Mouse (Mus musculus) embryonic stem cell, embryonic (primary cell): ENCODE measurements around the gene Ing4.

ENCODE experiments used
- CTCF ChIA-PET, 4 experiments: fragments of 300-600 bp in 2 of 4; fragments of 350-600 bp in 2 of 4; sonication (Branson Sonifier 250); formaldehyde crosslinking; loops; one replicate each; lab custom pipeline; 2022; ENCODE audit warnings: inconsistent platforms in 2 of 4; lab: Charles Lee
- POLR2A ChIA-PET, 4 experiments: fragments of 300-600 bp in 2 of 4; fragments of 350-600 bp in 2 of 4; sonication (Branson Sonifier 250); formaldehyde crosslinking; loops; one replicate each; lab custom pipeline; 2022; ENCODE audit warnings: antibody characterized with exemption in 4 of 4, inconsistent platforms in 1 of 4; lab: Charles Lee

The Ing4 gene

GRCm38 (mm10) chr6:125039533-125040153, at the start of gene Ing4:
Gene Ing4, plus strand, starts transcription at chr6:125039760.
- CTCF ChIA-PET, result no interaction called here
- POLR2A ChIA-PET, result interaction anchor here in 3 of 4 experiments (0.6 to 3.6 kb wide), 18 partner anchors 10 to 563 kb away, joined by 3 to 13 read pairs (median 5); partner anchors contain the start of genes Zfp384 (in 3 of the 3), Acrbp (in 1 of the 3) and Mlf2 (in 1 of the 3)

GRCm38 (mm10) chr6:124992241-124992640, 47.3 kb upstream of the Ing4 start:
- CTCF ChIA-PET, result no interaction called here
- POLR2A ChIA-PET, result interaction anchor here in 2 of 4 experiments (0.7 to 10.3 kb wide), 10 partner anchors 9 to 91 kb away, joined by 3 to 182 read pairs (median 6); partner anchors contain the start of genes Zfp384 (in 2 of the 2) and Mlf2 (in 1 of the 2)

- ChIA-PET CTCF (interaction anchor here (0.6 to 1.8 kb wide), 15 partner anchors 10 to 540 kb away, joined by 3 to 7 read pairs (median 4); partner anchors contain the start of genes Zfp384 (in 3 of the 4), Cops7a (in 1 of the 4) and P3h3 (in 1 of the 4)), POLR2A (interaction anchor here (0.6 to 10.3 kb wide), 42 partner anchors 8 to 331 kb away, joined by 3 to 182 read pairs (median 5); partner anchors contain the start of genes Mlf2 (in 3 of the 4), Zfp384 (in 3 of the 4), Cops7a (in 2 of the 4) and Grcc10 (in 2 of the 4))
Observed at GRCm38 (mm10) chr6:124993365-124993764, 46.2 kb upstream of the Ing4 start.

- POLR2A ChIA-PET, result interaction anchor here (0.6 to 10.3 kb wide), 48 partner anchors 7 to 331 kb away, joined by 3 to 182 read pairs (median 4); partner anchors contain the start of genes Mlf2 (in 3 of the 4), Zfp384 (in 3 of the 4), Cops7a (in 2 of the 4) and Grcc10 (in 2 of the 4)
Observed at GRCm38 (mm10) chr6:124993876-124994275, 45.7 kb upstream of the Ing4 start.

GRCm38 (mm10) chr6:124995246-124995645, 44.3 kb upstream of the Ing4 start:
- ChIA-PET CTCF (interaction anchor here in 2 of 4 experiments (1.0 to 1.8 kb wide), 2 partner anchors 13 to 64 kb away, joined by 3 to 6 read pairs; partner anchors contain the start of genes Mlf2 (in 1 of the 2) and Zfp384 (in 1 of the 2)), POLR2A (interaction anchor here in 3 of 4 experiments (1.2 to 10.3 kb wide), 12 partner anchors 10 to 166 kb away, joined by 4 to 182 read pairs (median 8); partner anchors contain the start of genes Cdca3 (in 1 of the 3), Cops7a (in 1 of the 3), P3h3 (in 1 of the 3) and Usp5 (in 1 of the 3))

More at GRCm38 (mm10) chr6:124993876-124994275, 45.7 kb upstream of the Ing4 start:
- CTCF ChIA-PET, result interaction anchor here (0.6 to 1.8 kb wide), 15 partner anchors 9 to 541 kb away, joined by 3 to 7 read pairs (median 4); partner anchors contain the start of genes Zfp384 (in 3 of the 4), Cops7a (in 1 of the 4) and P3h3 (in 1 of the 4)

- POLR2A ChIA-PET, result interaction anchor here (0.5 to 10.3 kb wide), 36 partner anchors 12 to 293 kb away, joined by 3 to 182 read pairs (median 4); partner anchors contain the start of genes Zfp384 (in 4 of the 4), Cops7a (in 2 of the 4), Grcc10 (in 2 of the 4) and Mlf2 (in 2 of the 4)
Observed at GRCm38 (mm10) chr6:124995831-124996403, 43.6 kb upstream of the Ing4 start.

GRCm38 (mm10) chr6:124996551-124997501, 42.7 kb upstream of the Ing4 start, which contains the start of gene Pianp:
Gene Pianp, plus strand, starts transcription at chr6:124996694.
- CTCF ChIA-PET, result interaction anchor here in 2 of 4 experiments (0.8 to 1.4 kb wide), 6 partner anchors 12 to 150 kb away, joined by 3 to 4 read pairs (median 3); partner anchors contain the start of genes Mlf2 (in 1 of the 2) and Zfp384 (in 1 of the 2)
- POLR2A ChIA-PET, result interaction anchor here (0.5 to 10.3 kb wide), 46 partner anchors 10 to 294 kb away, joined by 3 to 182 read pairs (median 4); partner anchors contain the start of genes Zfp384 (in 4 of the 4), Cops7a (in 2 of the 4), Grcc10 (in 2 of the 4) and Mlf2 (in 2 of the 4)

More at GRCm38 (mm10) chr6:124995831-124996403, 43.6 kb upstream of the Ing4 start:
- CTCF ChIA-PET, result interaction anchor here in 3 of 4 experiments (0.6 to 1.4 kb wide), 5 partner anchors 12 to 91 kb away, joined by 3 to 4 read pairs (median 3); partner anchors contain the start of genes Mlf2 (in 1 of the 3) and Zfp384 (in 1 of the 3)

- CTCF ChIA-PET, result interaction anchor here in 1 of 4 experiments (0.7 to 2.0 kb wide), 5 partner anchors 11 to 168 kb away, joined by 3 to 5 read pairs (median 3); partner anchors contain the start of genes Cdca3 and Zfp384
- POLR2A ChIA-PET, result interaction anchor here in 3 of 4 experiments (0.6 to 10.3 kb wide), 28 partner anchors 8 to 257 kb away, joined by 3 to 182 read pairs (median 4); partner anchors contain the start of genes Zfp384 (in 3 of the 3), Cdca3 (in 2 of the 3), Grcc10 (in 2 of the 3) and Cops7a (in 1 of the 3)
Observed at GRCm38 (mm10) chr6:124998066-124998465, 41.5 kb upstream of the Ing4 start.

GRCm38 (mm10) chr6:124999091-124999490, 40.5 kb upstream of the Ing4 start:
- CTCF ChIA-PET, result interaction anchor here in 2 of 4 experiments (0.6 to 2.0 kb wide), 8 partner anchors 9 to 170 kb away, joined by 3 to 5 read pairs (median 4); partner anchors contain the start of genes Cdca3 (in 1 of the 2) and Zfp384 (in 1 of the 2)
- POLR2A ChIA-PET, result interaction anchor here in 3 of 4 experiments (0.5 to 10.3 kb wide), 13 partner anchors 7 to 258 kb away, joined by 3 to 182 read pairs (median 5); partner anchors contain the start of genes Zfp384 (in 2 of the 3), Grcc10 (in 1 of the 3) and Mlf2 (in 1 of the 3)

- CTCF ChIA-PET, result interaction anchor here in 1 of 4 experiments (0.9 to 1.6 kb wide), 5 partner anchors 31 to 192 kb away, joined by 3 to 4 read pairs (median 4); partner anchors contain the start of genes Mlf2, Mrpl51 and Ncapd2
- POLR2A ChIA-PET, result interaction anchor here in 3 of 4 experiments (0.7 to 3.6 kb wide), 12 partner anchors 7 to 261 kb away, joined by 3 to 17 read pairs (median 4); partner anchors contain the start of genes Zfp384 (in 3 of the 3), Mlf2 (in 2 of the 3) and Ptpn6 (in 1 of the 3)
Observed at GRCm38 (mm10) chr6:124999546-124999945, 40.0 kb upstream of the Ing4 start.

- ChIA-PET POLR2A (interaction anchor here in 3 of 4 experiments (0.7 to 13.8 kb wide), 12 partner anchors 8 to 262 kb away, joined by 3 to 182 read pairs (median 4); partner anchors contain the start of genes Mlf2 (in 2 of the 3), Cops7a (in 1 of the 3), Grcc10 (in 1 of the 3) and Pianp (in 1 of the 3)), CTCF (interaction anchor here in 1 of 4 experiments (1.2 kb wide), 1 partner anchor 10 kb away, joined by 3 read pairs; no protein-coding TSS in a partner anchor)
Observed at GRCm38 (mm10) chr6:125003706-125004105, 35.9 kb upstream of the Ing4 start.

GRCm38 (mm10) chr6:125005086-125005485, 34.5 kb upstream of the Ing4 start:
- POLR2A ChIA-PET, result interaction anchor here in 2 of 4 experiments (0.7 to 13.8 kb wide), 7 partner anchors 8 to 264 kb away, joined by 3 to 182 read pairs (median 6); partner anchors contain the start of genes Mlf2 (in 2 of the 2), Pianp (in 2 of the 2) and Grcc10 (in 1 of the 2)
- CTCF ChIA-PET, result interaction anchor here in 3 of 4 experiments (0.5 to 1.7 kb wide), 6 partner anchors 23 to 158 kb away, joined by 3 to 5 read pairs (median 3); no protein-coding TSS in a partner anchor

GRCm38 (mm10) chr6:125008060-125008459, 31.5 kb upstream of the Ing4 start:
- CTCF ChIA-PET, result interaction anchor here (0.5 to 2.7 kb wide), 17 partner anchors 9 to 146 kb away, joined by 3 to 15 read pairs (median 5); partner anchors contain the start of genes Mlf2 (in 2 of the 4) and Pianp (in 1 of the 4)
- POLR2A ChIA-PET, result interaction anchor here (0.6 to 13.8 kb wide), 115 partner anchors 8 to 532 kb away, joined by 3 to 182 read pairs (median 5); partner anchors contain the start of genes Mlf2 (in 4 of the 4), Pianp (in 4 of the 4), Acrbp (in 3 of the 4) and Emg1 (in 3 of the 4)

- ChIA-PET POLR2A (interaction anchor here (0.6 to 13.8 kb wide), 130 partner anchors 8 to 1312 kb away, joined by 3 to 182 read pairs (median 4); partner anchors contain the start of genes Mlf2 (in 4 of the 4), Pianp (in 4 of the 4), Acrbp (in 3 of the 4) and Emg1 (in 3 of the 4)), CTCF (interaction anchor here (0.5 to 2.7 kb wide), 22 partner anchors 10 to 200 kb away, joined by 3 to 15 read pairs (median 4); partner anchors contain the start of genes Mlf2 (in 2 of the 4) and Pianp (in 1 of the 4))
Observed at GRCm38 (mm10) chr6:125008586-125009128, 30.9 kb upstream of the Ing4 start.

- CTCF ChIA-PET, result interaction anchor here (0.6 to 2.7 kb wide), 19 partner anchors 11 to 200 kb away, joined by 3 to 15 read pairs (median 5); partner anchors contain the start of genes Mlf2 (in 2 of the 4) and Pianp (in 1 of the 4)
- POLR2A ChIA-PET, result interaction anchor here (0.6 to 13.8 kb wide), 113 partner anchors 9 to 1312 kb away, joined by 3 to 182 read pairs (median 5); partner anchors contain the start of genes Pianp (in 4 of the 4), Acrbp (in 3 of the 4), Emg1 (in 3 of the 4) and Mlf2 (in 3 of the 4)
Observed at GRCm38 (mm10) chr6:125009129-125009180, 30.6 kb upstream of the Ing4 start, which contains the start of gene Zfp384. Gene Zfp384, plus strand, starts transcription at chr6:125009145.
